Mouse (Mus musculus) ES-Bruce4 (cell line): ENCODE data around the gene Traf2.

Experiments used
- CTCF ChIP-seq: IDR thresholded peaks from one replicate; pipeline ENCODE4 v1.8.1; 2011; ENCODE audit warnings: low read depth, low read length
- EP300 ChIP-seq: IDR thresholded peaks from 2 replicates; pipeline ENCODE4 v1.6.1; 2011; ENCODE audit warnings: low read depth, low read length; ENCODE audit not compliant: insufficient read depth
- POLR2A ChIP-seq: IDR thresholded peaks from one replicate; pipeline ENCODE4 v1.8.1; 2011; ENCODE audit warnings: low read length; ENCODE audit not compliant: insufficient read depth

- TF ChIP-seq CTCF (no peak), POLR2A (no peak), EP300 (no peak)
These were observed 37.4 kb upstream of the Traf2 start for GRCm38 (mm10) chr2:25584152-25584551.
